Mouse (Mus musculus) hindbrain, embryonic 16.5 days (tissue): ENCODE measurements at regions not wholly inside any gene's neighbourhood (a gene's known extent, or its start where the extent isn't known, plus 50 kb on each side); places are given as distances from the start of the nearest gene placed in this dataset.

Source experiments
- ATAC-seq: fragments of 200-750 bp; cut with Nextera tagmentation; 2 replicates; pipeline ENCODE4 v1.8.0; 2017; ENCODE audit warnings: moderate TSS enrichment, moderate library complexity
- H3K27ac ChIP-seq: fragments of 300-500 bp; sonication (generic); 2 replicates; pipeline ENCODE4 v1.5.1; 2014; ENCODE audit warnings: low read depth, mild to moderate bottlenecking, control low read depth, low read length, moderate library complexity
- H3K27me3 ChIP-seq: fragments of 300-500 bp; sonication (generic); replicated peaks from 2 replicates; pipeline ENCODE4 v1.6.1; 2014; ENCODE audit warnings: low read length; ENCODE audit not compliant: control insufficient read depth, insufficient read depth
- H3K36me3 ChIP-seq: fragments of 300-500 bp; sonication (generic); 2 replicates; pipeline ENCODE4 v1.6.1; 2014; ENCODE audit warnings: mild to moderate bottlenecking, low read length, moderate library complexity, mixed read lengths; ENCODE audit not compliant: control insufficient read depth, insufficient read depth
- H3K4me1 ChIP-seq: fragments of 300-500 bp; sonication (generic); 2 replicates; pipeline ENCODE4 v1.6.1; 2014; ENCODE audit warnings: low read depth, low read length; ENCODE audit not compliant: control insufficient read depth, insufficient read depth
- H3K4me2 ChIP-seq: fragments of 300-500 bp; sonication (generic); 2 replicates; pipeline ENCODE4 v1.6.1; 2014; ENCODE audit warnings: mild to moderate bottlenecking, low read length, control low read depth, moderate library complexity
- H3K4me3 ChIP-seq: fragments of 300-500 bp; sonication (generic); 2 replicates; pipeline ENCODE4 v1.5.1; 2014; ENCODE audit warnings: mild to moderate bottlenecking, low read length, control low read depth, moderate library complexity
- H3K9ac ChIP-seq: fragments of 300-500 bp; sonication (generic); 2 replicates; pipeline ENCODE4 v1.6.1; 2014; ENCODE audit warnings: low read depth, mild to moderate bottlenecking, control low read depth, low read length, moderate library complexity
- H3K9me3 ChIP-seq: fragments of 300-500 bp; sonication (generic); 2 replicates; pipeline ENCODE4 v1.6.1; 2014; ENCODE audit warnings: mild to moderate bottlenecking, low read length, moderate library complexity; ENCODE audit not compliant: control insufficient read depth
- whole genome bisulfite sequencing: fragments of 180-500 bp; shearing (Covaris S2); extraction: QIAGEN DNeasy Blood & Tissue Kit; methylation state at CpG from one replicate; pipeline ENCODE4 v1.1.7; 2014; 5-methylcytosine and 5-hydroxymethylcytosine counted together

DNA sequence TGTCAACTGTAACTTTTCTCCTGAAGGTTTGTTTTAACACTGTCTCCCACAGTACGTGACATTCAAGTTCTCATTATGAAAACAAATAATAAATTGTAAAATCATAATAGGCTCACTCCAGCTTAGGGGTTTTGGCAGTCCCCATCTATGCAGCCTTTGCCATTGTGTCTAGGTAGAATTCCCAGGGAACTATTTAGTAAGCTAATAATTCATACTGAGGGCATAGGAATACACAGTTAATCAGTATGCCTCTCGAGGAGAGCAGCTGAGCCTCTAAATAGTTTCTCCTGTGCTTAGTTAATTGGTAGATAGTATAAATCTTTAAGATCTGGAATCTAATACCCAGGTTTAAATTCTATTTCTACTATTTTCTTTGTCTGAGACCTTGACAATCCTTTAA is 191.7 kb downstream of the Tprg start:
- ATAC-seq = no peak
- no peaks in the 10 kb centered on the region for H3K27me3 ChIP-seq
- no peak overlapping the region for H3K4me2 ChIP-seq
- H3K9me3 ChIP-seq = no peaks in the 10 kb centered on the region
- no peak overlapping the region for H3K27ac ChIP-seq
- H3K4me1 ChIP-seq = no peaks in the 10 kb centered on the region
- no peak overlapping the region for H3K4me3 ChIP-seq
- H3K36me3 ChIP-seq = no peaks in the 10 kb centered on the region
- WGBS = 54% methylated on average over 2 of the region's 2 CpGs
- H3K9ac ChIP-seq = no peak overlapping the region

GRCm38 (mm10) chr16:25483831-25484254 is 197.2 kb downstream of the Tprg start:
- no peaks in the 10 kb centered on the region for H3K9me3 ChIP-seq
- no peak overlapping the region for H3K27ac ChIP-seq
- H3K36me3 ChIP-seq = no peaks in the 10 kb centered on the region
- no peak overlapping the region for H3K4me2 ChIP-seq
- no peak overlapping the region for H3K4me3 ChIP-seq
- no peak overlapping the region for H3K9ac ChIP-seq
- ATAC-seq = 0 out of 2 replicates have a peak, but pooled peaks have one; percentile 52
- 38% methylated on average over 5 of the region's 5 CpGs for WGBS
- no peaks in the 10 kb centered on the region for H3K4me1 ChIP-seq
- no peaks in the 10 kb centered on the region for H3K27me3 ChIP-seq

DNA sequence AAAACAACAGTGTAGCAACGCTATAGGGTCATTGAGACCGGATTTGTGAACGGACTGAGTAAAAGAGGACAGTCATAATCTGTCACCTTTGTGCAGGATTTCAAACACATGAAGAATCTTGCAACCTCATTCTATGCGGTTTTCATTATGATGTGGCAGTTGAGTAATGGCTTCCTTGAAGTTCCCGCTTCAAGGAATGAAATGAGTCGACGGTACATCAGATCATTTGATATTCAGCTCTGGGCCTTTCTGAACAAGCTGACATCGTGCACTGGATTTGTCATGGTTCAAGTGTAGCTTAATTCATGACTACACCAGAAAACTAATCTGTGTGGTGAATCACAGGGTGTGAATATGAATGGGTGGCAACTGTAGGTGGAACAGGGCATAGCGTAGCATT is 198.4 kb downstream of the Tprg start:
- Histone ChIP-seq H3K4me2 (no peak overlapping the region), H3K9me3 (no peaks in the 10 kb centered on the region), H3K27ac (no peak overlapping the region), H3K36me3 (no peaks in the 10 kb centered on the region), H3K9ac (no peak overlapping the region), H3K4me1 (no peaks in the 10 kb centered on the region), H3K27me3 (no peaks in the 10 kb centered on the region), H3K4me3 (no peak overlapping the region)
- ATAC-seq = no peak
- WGBS = 77% methylated on average over 9 of the region's 9 CpGs

GRCm38 (mm10) chr16:25486477-25487094 is 197.0 kb upstream of the Trp63 start:
- Histone ChIP-seq H3K4me1 (no peaks in the 10 kb centered on the region), H3K4me3 (no peak overlapping the region), H3K9me3 (no peaks in the 10 kb centered on the region), H3K4me2 (no peak overlapping the region), H3K27me3 (no peaks in the 10 kb centered on the region), H3K9ac (no peak overlapping the region), H3K27ac (no peak overlapping the region), H3K36me3 (no peaks in the 10 kb centered on the region)
- 89% methylated on average over 4 of the region's 4 CpGs for WGBS
- no peak for ATAC-seq

DNA sequence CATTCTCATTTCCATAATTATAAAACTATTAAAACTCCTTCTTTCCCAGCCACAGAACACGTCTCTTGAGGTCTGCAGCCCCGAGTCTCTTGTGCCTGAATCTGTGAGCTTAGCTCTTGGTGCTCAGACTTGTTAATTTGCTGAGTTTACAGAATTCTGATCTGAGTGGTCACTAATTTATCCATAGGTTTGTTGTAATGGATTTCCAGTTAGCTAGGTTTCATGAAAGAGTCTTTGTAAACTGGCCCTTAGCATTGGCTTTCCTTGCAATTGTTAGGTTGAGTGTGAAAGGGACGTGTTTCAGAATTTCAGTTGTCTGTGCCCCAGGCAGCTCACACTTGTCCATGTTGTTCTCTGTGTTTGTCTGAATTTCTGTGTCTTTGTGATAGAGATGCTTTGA is 192.7 kb upstream of the Trp63 start:
- H3K27me3 ChIP-seq = no peaks in the 10 kb centered on the region
- H3K4me1 ChIP-seq = no peaks in the 10 kb centered on the region
- no peak for ATAC-seq
- H3K36me3 ChIP-seq = no peaks in the 10 kb centered on the region
- H3K9ac ChIP-seq = no peak overlapping the region
- WGBS = 78% methylated on average over 3 of the region's 3 CpGs
- no peak overlapping the region for H3K4me2 ChIP-seq
- H3K4me3 ChIP-seq = no peak overlapping the region
- no peaks in the 10 kb centered on the region for H3K9me3 ChIP-seq
- no peak overlapping the region for H3K27ac ChIP-seq

- Histone ChIP-seq H3K9me3 (no peaks in the 10 kb centered on the region), H3K4me1 (no peaks in the 10 kb centered on the region), H3K9ac (no peak overlapping the region), H3K27me3 (no peaks in the 10 kb centered on the region), H3K4me3 (no peak overlapping the region), H3K27ac (no peak overlapping the region), H3K36me3 (no peaks in the 10 kb centered on the region), H3K4me2 (no peak overlapping the region)
- no peak for ATAC-seq
- 88% methylated on average over 3 of the region's 3 CpGs for WGBS
Measured at GRCm38 (mm10) chr16:25494153-25494552, 189.4 kb upstream of the Trp63 start.

GRCm38 (mm10) chr16:25495586-25496196 is 187.9 kb upstream of the Trp63 start:
- Histone ChIP-seq H3K4me2 (no peak overlapping the region), H3K4me3 (no peak overlapping the region), H3K9me3 (no peaks in the 10 kb centered on the region), H3K27ac (no peak overlapping the region), H3K9ac (no peak overlapping the region), H3K27me3 (no peaks in the 10 kb centered on the region), H3K36me3 (no peaks in the 10 kb centered on the region), H3K4me1 (no peaks in the 10 kb centered on the region)
- 94% methylated on average over 2 of the region's 2 CpGs for WGBS
- ATAC-seq = no peak

DNA sequence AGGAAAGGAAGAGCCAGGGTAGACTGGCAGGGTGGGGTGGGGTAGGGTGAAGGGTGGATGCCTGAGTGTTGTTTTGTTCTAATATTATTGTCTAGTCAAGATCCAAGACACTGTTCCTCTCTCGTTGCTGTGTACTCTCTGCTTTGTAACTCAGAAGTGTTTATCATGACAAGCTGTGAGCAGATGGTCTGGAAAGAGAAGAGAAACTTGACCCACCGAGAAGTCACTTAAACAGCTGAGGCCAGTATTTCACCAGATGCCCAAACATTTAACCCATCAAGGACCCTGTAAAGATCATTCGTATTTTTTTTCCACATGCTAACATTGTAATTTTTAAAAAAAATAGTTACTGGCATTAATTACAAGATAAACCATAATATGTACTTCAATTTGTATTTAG is 178.7 kb upstream of the Trp63 start:
- Histone ChIP-seq H3K4me2 (no peak overlapping the region), H3K27me3 (no peaks in the 10 kb centered on the region), H3K9ac (no peak overlapping the region), H3K9me3 (no peaks in the 10 kb centered on the region), H3K36me3 (no peaks in the 10 kb centered on the region), H3K4me1 (no peaks in the 10 kb centered on the region), H3K27ac (no peak overlapping the region), H3K4me3 (no peak overlapping the region)
- ATAC-seq = peak; percentile 64; the same call in 1 of the 2 replicates
- 47% methylated on average over 3 of the region's 3 CpGs for WGBS

DNA sequence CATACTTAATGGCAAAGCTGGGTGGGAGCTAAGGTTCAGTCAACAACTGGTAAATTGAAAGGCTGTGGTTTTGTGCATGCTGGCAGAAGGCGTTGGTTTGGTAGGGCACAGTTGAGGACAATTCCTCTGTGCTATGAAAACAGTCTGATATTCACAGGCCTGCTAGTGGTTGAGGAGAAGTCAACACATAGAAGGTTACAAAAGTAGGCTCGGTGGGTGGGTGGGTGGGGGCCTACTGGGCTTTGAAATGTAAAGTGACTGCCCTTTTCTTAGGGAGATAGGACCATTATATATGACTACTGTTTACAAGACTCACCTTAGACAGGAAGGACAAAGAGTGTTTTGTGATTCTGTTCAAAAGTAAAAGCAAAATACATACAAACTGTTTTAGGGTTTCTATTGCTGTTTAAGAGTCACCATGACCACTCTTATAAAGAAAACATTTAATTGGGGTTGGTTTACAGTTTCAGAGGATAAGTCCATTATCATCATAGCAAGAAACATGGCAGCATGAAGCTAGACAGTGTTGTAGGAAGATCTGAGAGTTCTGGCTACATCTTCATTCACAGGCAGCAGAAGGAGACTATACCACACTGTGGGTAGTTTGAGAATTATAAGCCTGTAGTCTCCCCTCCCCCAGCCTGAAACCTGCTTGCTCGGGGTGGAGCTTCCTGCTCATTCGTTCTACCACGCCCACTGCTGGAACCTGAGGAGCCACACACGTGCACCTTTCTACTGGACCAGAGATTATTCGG is 166.3 kb upstream of the Trp63 start:
- Histone ChIP-seq H3K4me2 (no peak overlapping the region), H3K27me3 (no peaks in the 10 kb centered on the region), H3K9ac (no peak overlapping the region), H3K27ac (no peak overlapping the region), H3K9me3 (no peaks in the 10 kb centered on the region), H3K4me1 (no peaks in the 10 kb centered on the region), H3K36me3 (no peaks in the 10 kb centered on the region), H3K4me3 (no peak overlapping the region)
- 58% methylated on average over 4 of the region's 7 CpGs for whole genome bisulfite sequencing
- no peak for ATAC-seq
